ENCODE assay signal across 20 mouse cellular contexts in genomic region chr5:121703341-121703740, GRCm38 (mm10). TPM values are rescaled to one million over a fixed set of nuclear protein-coding genes. Genes with fewer than 3 reads are reported as not detected.
DNase-seq lines count a peak whose midpoint lies in the region; ATAC-seq and TF ChIP-seq lines count a peak whose summit lies in the region.
"Had no signal": no experiment of that assay in that cellular context is flagged by ENCODE, and none has a peak within 500 bp of the region (broad histone marks: within the 10 kb centered on the region; RNA-seq: fewer than 3 reads in every experiment).

No protein-coding gene starts in this region.

- no peak overlapping the region for H3K9ac ChIP-seq in kidney, embryonic 15.5 days
- H3K9ac ChIP-seq in liver, postnatal 0 days (replicated peaks) = no peak overlapping the region
- H3K9ac ChIP-seq: embryonic facial prominence, embryonic 15.5 days; heart, embryonic 13.5 days had no signal

- no peaks in the 10 kb centered on the region for H3K36me3 ChIP-seq in kidney, embryonic 15.5 days
- H3K36me3 ChIP-seq in liver, postnatal 0 days (replicated peaks; ENCODE audit: insufficient read depth, low read length) = no peaks in the 10 kb centered on the region
- H3K36me3 ChIP-seq: embryonic facial prominence, embryonic 15.5 days; forebrain, embryonic 10.5 days; heart, embryonic 13.5 days had no signal

- TF ChIP-seq EP300 in liver, postnatal 0 days (IDR thresholded peaks at IDR 0.05; ENCODE audit: low read depth) = 0 out of 2 replicates have a peak, but pooled peaks have one; percentile 13

- WGBS in kidney, embryonic 15.5 days = 43% methylated on average over 1 of the region's 1 CpGs
- 59% methylated on average over 1 of the region's 1 CpGs for WGBS in liver, postnatal 0 days (ENCODE audit: insufficient replicate concordance)

- no peaks in the 10 kb centered on the region for H3K27me3 ChIP-seq in kidney, embryonic 15.5 days
- H3K27me3 ChIP-seq in liver, postnatal 0 days (ENCODE audit: insufficient read depth, low read length) = no peaks in the 10 kb centered on the region
- H3K27me3 ChIP-seq: embryonic facial prominence, embryonic 15.5 days; heart, embryonic 13.5 days had no signal

- H3K4me2 ChIP-seq in kidney, embryonic 15.5 days = no peak overlapping the region
- H3K4me2 ChIP-seq in liver, postnatal 0 days (ENCODE audit: low read depth, low read length) = no peak overlapping the region
- H3K4me2 ChIP-seq: embryonic facial prominence, embryonic 15.5 days; heart, embryonic 13.5 days had no signal

- no peak for ATAC-seq in kidney, embryonic 15.5 days (replicated peaks; ENCODE audit: low FRiP score)
- no peak for ATAC-seq in liver, postnatal 0 days
- ATAC-seq: forebrain, embryonic 14.5 days had no signal

- H3K4me1 ChIP-seq in kidney, embryonic 15.5 days = peaks cover 16% of the 10 kb centered on the region
- peaks cover 20% of the 10 kb centered on the region for H3K4me1 ChIP-seq in liver, postnatal 0 days (ENCODE audit: insufficient read depth)

- H3K27ac ChIP-seq in kidney, embryonic 15.5 days = no peak overlapping the region
- H3K27ac ChIP-seq in liver, postnatal 0 days (ENCODE audit: low read depth) = no peak overlapping the region
- H3K27ac ChIP-seq: embryonic facial prominence, embryonic 15.5 days; forebrain, embryonic 10.5 days; heart, embryonic 13.5 days had no signal

- TF ChIP-seq CTCF in liver, postnatal 0 days (IDR thresholded peaks at IDR 0.05; ENCODE audit: low read depth) = no peak

- H3K9me3 ChIP-seq in kidney, embryonic 15.5 days (replicated peaks) = no peaks in the 10 kb centered on the region
- no peaks in the 10 kb centered on the region for H3K9me3 ChIP-seq in liver, postnatal 0 days (ENCODE audit: low read length)
- H3K9me3 ChIP-seq: embryonic facial prominence, embryonic 15.5 days; forebrain, embryonic 10.5 days; heart, embryonic 13.5 days had no signal

- H3K4me3 ChIP-seq in kidney, embryonic 15.5 days (replicated peaks) = no peak overlapping the region
- no peak overlapping the region for H3K4me3 ChIP-seq in liver, postnatal 0 days (ENCODE audit: low read depth, low read length)
- H3K4me3 ChIP-seq: embryonic facial prominence, embryonic 15.5 days; erythroblast, embryonic 14.5 days; forebrain, embryonic 10.5 days; heart, embryonic 13.5 days had no signal

- DNase-seq in kidney, adult 11 months = peak; percentile 74
- DNase-seq in kidney, adult 9 months = peak; percentile 91
- no peak for DNase-seq in kidney, postnatal 10 days
- DNase-seq in kidney, postnatal 36 days = peak; percentile 72 to 83
- no peak for DNase-seq in liver, postnatal 0 days
- no peak for DNase-seq in urinary bladder, postnatal 25 days (ENCODE audit: low spot score)
- DNase-seq: adrenal gland, postnatal 10 days; cerebellum, adult 11 months; cerebellum, adult 8-10 months; cerebellum, postnatal 14 days; embryo, embryonic 11 days; gastrocnemius, postnatal 36 days; heart, adult 11 months; heart, postnatal 36 days had no signal

RNA-seq across cellular contexts. Expression of gene Atxn2, which starts 7.8 kb away (rescaled TPM):
- 50.1 and 54.9 TPM in 2 replicates for polyA plus RNA-seq in kidney, embryonic 15.5 days (2015; fragmentation: Nextera tagmentation; extraction: Ambion mirVana)
- polyA plus RNA-seq in liver, postnatal 0 days (2015; fragmentation: Nextera tagmentation; extraction: Ambion mirVana) = 31.6 and 42.8 TPM in 2 replicates

RNA-seq across cellular contexts. Expression of gene Brap, which starts 43.0 kb away (rescaled TPM):
- 35.0 and 36.1 TPM in 2 replicates for polyA plus RNA-seq in kidney, embryonic 15.5 days (2015; fragmentation: Nextera tagmentation; extraction: Ambion mirVana)
- 37.9 and 41.0 TPM in 2 replicates for polyA plus RNA-seq in liver, postnatal 0 days (2015; fragmentation: Nextera tagmentation; extraction: Ambion mirVana)

RNA-seq across cellular contexts. Expression of gene Acad10, which starts 43.0 kb away (rescaled TPM):
- 3.1 and 3.6 TPM in 2 replicates for polyA plus RNA-seq in kidney, embryonic 15.5 days (2015; fragmentation: Nextera tagmentation; extraction: Ambion mirVana)
- 5.9 and 6.5 TPM in 2 replicates for polyA plus RNA-seq in liver, postnatal 0 days (2015; fragmentation: Nextera tagmentation; extraction: Ambion mirVana)

Comparison
In these comparisons a context has a peak if more than half of its experiments do, and no peak if none do; other contexts are left out.
1. DNase-seq: peak in kidney, adult 11 months (single experiment), kidney, adult 9 months (single experiment) and kidney, postnatal 36 days (2 of 2); none in kidney, postnatal 10 days (single experiment), liver, postnatal 0 days (single experiment) and urinary bladder, postnatal 25 days (single experiment).